8 mouse cellular contexts compared by ENCODE assay signal in the genomic region with DNA sequence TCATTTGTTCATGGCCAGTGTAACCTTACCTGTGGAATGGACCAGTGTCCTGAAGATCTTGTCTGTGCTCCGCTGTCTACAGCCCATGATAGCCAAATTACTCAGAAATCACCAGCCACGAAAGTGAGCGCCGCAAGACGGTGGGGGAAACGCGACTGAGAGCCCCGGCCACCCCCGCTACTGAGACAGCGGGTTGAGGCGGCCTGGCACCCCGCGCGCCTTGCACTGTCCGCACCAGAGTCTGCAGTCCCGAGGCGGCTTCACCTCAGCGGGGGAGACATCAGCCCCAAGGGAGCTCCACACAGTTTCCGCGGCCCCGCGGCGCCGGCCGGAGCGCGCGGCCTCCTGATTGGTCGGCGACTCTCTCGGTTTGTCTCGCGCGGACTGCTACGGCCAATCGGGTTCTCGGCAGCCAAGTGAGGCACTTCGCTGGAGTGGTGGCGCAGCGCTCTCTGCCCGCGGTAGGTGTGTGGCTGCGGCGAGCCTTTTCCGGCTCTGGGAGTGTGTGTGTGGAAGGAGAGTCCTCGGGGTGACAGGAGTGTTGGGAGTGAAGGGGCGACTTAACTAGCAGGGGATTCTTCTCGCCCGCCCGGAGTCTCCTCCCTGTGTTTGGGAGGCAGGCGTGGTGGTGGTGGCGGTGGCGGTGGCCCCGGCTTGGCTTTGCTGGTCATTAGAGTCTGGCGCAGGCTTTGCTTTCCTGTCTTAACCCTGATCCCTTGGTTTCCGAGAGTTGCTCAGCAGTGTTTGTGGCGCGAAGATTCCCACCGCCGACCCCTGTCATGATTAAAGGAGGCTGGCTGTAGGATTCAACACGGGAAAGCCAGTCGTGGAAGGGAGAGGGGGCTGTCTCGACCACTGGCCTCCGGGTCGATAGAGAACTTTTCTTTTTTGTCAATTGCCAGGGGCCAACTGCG. TPM values are rescaled to one million over a fixed set of nuclear protein-coding genes. Genes with fewer than 3 reads are reported as not detected.
DNase-seq lines count a peak whose midpoint lies in the region; ATAC-seq and TF ChIP-seq lines count a peak whose summit lies in the region.

A gene (minus strand): TSS at position 327 of the 914 bp plus-strand sequence.
A gene (plus strand): TSS at position 415 of the 914 bp plus-strand sequence.

- peak; percentile 96 for TF ChIP-seq POLR2A in bone marrow, adult 2 months (IDR thresholded peaks at IDR 0.05; ENCODE audit: borderline replicate concordance, control insufficient read depth, low read depth, low read length)

- WGBS in bone marrow, adult 2 months: 0% methylated on average over 66 of the region's 66 CpGs
- WGBS in embryonic facial prominence, embryonic 15.5 days: under 1% methylated on average over 66 of the region's 66 CpGs
- under 1% methylated on average over 66 of the region's 66 CpGs for WGBS in kidney, embryonic 14.5 days
- under 1% methylated on average over 66 of the region's 66 CpGs for WGBS in limb, embryonic 15.5 days

- H3K4me1 ChIP-seq in bone marrow, adult 2 months (ENCODE audit: control insufficient read depth, insufficient read depth, low read length): peaks cover 1% of the 10 kb centered on the region; the same call in 1 of the 2 replicates
- H3K4me1 ChIP-seq in embryonic facial prominence, embryonic 15.5 days: peaks cover 2% of the 10 kb centered on the region; the same call in 1 of the 2 replicates
- H3K4me1 ChIP-seq in kidney, embryonic 14.5 days (ENCODE audit: control insufficient read depth, insufficient read depth, low read length): no peaks in the 10 kb centered on the region; the same call in 1 of the 2 replicates
- H3K4me1 ChIP-seq in limb, embryonic 15.5 days: 0 out of 2 replicates have a peak, but pooled peaks cover 2% of the 10 kb centered on the region

- TF ChIP-seq CTCF in bone marrow, adult 2 months (IDR thresholded peaks at IDR 0.05; ENCODE audit: control insufficient read depth, insufficient read depth, low read length): peak; percentile 17; the same call in 1 of the 2 replicates

- no peaks in the 10 kb centered on the region for H3K9me3 ChIP-seq in embryonic facial prominence, embryonic 15.5 days (replicated peaks)
- no peaks in the 10 kb centered on the region for H3K9me3 ChIP-seq in kidney, embryonic 14.5 days (ENCODE audit: control insufficient read depth, low read length)
- no peaks in the 10 kb centered on the region for H3K9me3 ChIP-seq in limb, embryonic 15.5 days

- H3K36me3 ChIP-seq in embryonic facial prominence, embryonic 15.5 days: no peaks in the 10 kb centered on the region
- H3K36me3 ChIP-seq in kidney, embryonic 14.5 days (ENCODE audit: control insufficient read depth, insufficient read depth, low read length): no peaks in the 10 kb centered on the region
- no peaks in the 10 kb centered on the region for H3K36me3 ChIP-seq in limb, embryonic 15.5 days

- H3K4me2 ChIP-seq in embryonic facial prominence, embryonic 15.5 days (replicated peaks): peak within 1 kb of the TSS; percentile 79
- H3K4me2 ChIP-seq in kidney, embryonic 14.5 days (replicated peaks; ENCODE audit: low read depth, low read length): peak within 1 kb of the TSS; percentile 78
- H3K4me2 ChIP-seq in limb, embryonic 15.5 days: peak within 1 kb of the TSS; percentile 76

- H3K27ac ChIP-seq in bone marrow, adult 2 months (ENCODE audit: control insufficient read depth, insufficient read depth, low read depth, low read length, poor library complexity): peak within 1 kb of the TSS; percentile 96
- H3K27ac ChIP-seq in embryonic facial prominence, embryonic 15.5 days (replicated peaks): peak within 1 kb of the TSS; percentile 86
- H3K27ac ChIP-seq in kidney, embryonic 14.5 days (ENCODE audit: low read depth, low read length): peak within 1 kb of the TSS; percentile 80
- peak within 1 kb of the TSS; percentile 89 for H3K27ac ChIP-seq in limb, embryonic 15.5 days

- DNase-seq in 416B (ENCODE audit: low read depth): peak; percentile 94
- peak; percentile 96 for DNase-seq in heart, adult 9 months (ENCODE audit: low spot score in 2 of 2)
- DNase-seq in monocyte, adult 2 months (ENCODE audit: low read depth in 1 of 2, low spot score in 2 of 2): peak; percentile 83 to 89
- peak; percentile 96 to 97 for DNase-seq in spleen, postnatal 36 days (ENCODE audit: low spot score in 2 of 2)

- H3K27me3 ChIP-seq in embryonic facial prominence, embryonic 15.5 days: no peaks in the 10 kb centered on the region
- H3K27me3 ChIP-seq in kidney, embryonic 14.5 days (ENCODE audit: control insufficient read depth, insufficient read depth, low read length): no peaks in the 10 kb centered on the region
- H3K27me3 ChIP-seq in limb, embryonic 15.5 days: no peaks in the 10 kb centered on the region

- H3K9ac ChIP-seq in embryonic facial prominence, embryonic 15.5 days: peak within 1 kb of the TSS; percentile 82
- H3K9ac ChIP-seq in kidney, embryonic 14.5 days (ENCODE audit: low read depth, low read length): peak within 1 kb of the TSS; percentile 82
- peak within 1 kb of the TSS; percentile 87 for H3K9ac ChIP-seq in limb, embryonic 15.5 days

- H3K4me3 ChIP-seq in bone marrow, adult 2 months (replicated peaks; ENCODE audit: control insufficient read depth, low read depth, low read length): peak within 1 kb of the TSS; percentile 85
- H3K4me3 ChIP-seq in embryonic facial prominence, embryonic 15.5 days (replicated peaks): peak within 1 kb of the TSS; percentile 93
- peak within 1 kb of the TSS; percentile 85 for H3K4me3 ChIP-seq in kidney, embryonic 14.5 days (ENCODE audit: low read length)
- H3K4me3 ChIP-seq in limb, embryonic 15.5 days: peak within 1 kb of the TSS; percentile 91

- peak; percentile 100 for ATAC-seq in embryonic facial prominence, embryonic 15.5 days (ENCODE audit: insufficient number of reproducible peaks, low FRiP score, low TSS enrichment, low read depth)
- peak; percentile 99 for ATAC-seq in kidney, embryonic 14.5 days (ENCODE audit: low FRiP score, low TSS enrichment)
- ATAC-seq in limb, embryonic 15.5 days (ENCODE audit: insufficient number of reproducible peaks, low FRiP score, low TSS enrichment, low read depth): peak; percentile 98

RNA-seq across cellular contexts. Expression of the first gene that starts in this region (rescaled TPM):
- polyA plus RNA-seq in bone marrow, adult 2 months (2011; ENCODE audit: insufficient read depth, insufficient read length, low replicate concordance, missing spikeins): 7.2 and 8.6 TPM in 2 replicates
- polyA plus RNA-seq in embryonic facial prominence, embryonic 15.5 days (2015; fragmentation: Nextera tagmentation; extraction: Ambion mirVana): 9.2 and 10.0 TPM in 2 replicates
- 7.7 and 13.5 TPM in 2 replicates for polyA plus RNA-seq in kidney, embryonic 14.5 days (2014; fragmentation: Nextera tagmentation; extraction: Ambion mirVana)
- 8.5 and 8.9 TPM in 2 replicates for polyA plus RNA-seq in limb, embryonic 15.5 days (2015; fragmentation: Nextera tagmentation; extraction: Ambion mirVana)

RNA-seq across cellular contexts. Expression of the second gene that starts in this region (rescaled TPM):
- 11.7 and 11.8 TPM in 2 replicates for polyA plus RNA-seq in bone marrow, adult 2 months (2011; ENCODE audit: insufficient read depth, insufficient read length, low replicate concordance, missing spikeins)
- 34.9 and 39.8 TPM in 2 replicates for polyA plus RNA-seq in embryonic facial prominence, embryonic 15.5 days (2015; fragmentation: Nextera tagmentation; extraction: Ambion mirVana)
- 35.4 and 42.6 TPM in 2 replicates for polyA plus RNA-seq in kidney, embryonic 14.5 days (2014; fragmentation: Nextera tagmentation; extraction: Ambion mirVana)
- 41.0 and 44.5 TPM in 2 replicates for polyA plus RNA-seq in limb, embryonic 15.5 days (2015; fragmentation: Nextera tagmentation; extraction: Ambion mirVana)

Comparison
In these comparisons a context has a peak if more than half of its experiments do, and no peak if none do; other contexts are left out.
1. Peak in every context shown above with its lines: DNase-seq, ATAC-seq, H3K4me3 ChIP-seq and H3K27ac ChIP-seq.